Mouse (Mus musculus) adrenal gland, adult (tissue): ENCODE measurements around the gene Rabac1.

ENCODE experiments used
- DNase-seq, 2 experiments: peaks; one replicate each; pipeline ENCODE4 v3.0.0; 2022 to 2023; ENCODE audit warnings: low spot score in 1 of 2; ENCODE audit not compliant: inconsistent age in 2 of 2

Rabac1 gene

GRCm38 (mm10) chr7:24971972-24972893, at the start of gene Rabac1:
Gene Rabac1 (minus strand): TSS chr7:24972754.
- peak; percentile 95 to 97 for DNase-seq

- DNase-seq: no peak
Measured at GRCm38 (mm10) chr7:25011592-25011991, 39.0 kb upstream of the Rabac1 start.

- peak; percentile 47 to 87 for DNase-seq
Measured at GRCm38 (mm10) chr7:25010090-25010913, 37.7 kb upstream of the Rabac1 start.

GRCm38 (mm10) chr7:25009099-25009700, 36.6 kb upstream of the Rabac1 start:
- DNase-seq: peak in 1 of 2 experiments; percentile 52

GRCm38 (mm10) chr7:25008635-25009034, 36.1 kb upstream of the Rabac1 start:
- peak; percentile 82 to 95 for DNase-seq

- DNase-seq: peak in 1 of 2 experiments; percentile 67
Measured at GRCm38 (mm10) chr7:25007609-25008374, 35.2 kb upstream of the Rabac1 start.

- DNase-seq: peak; percentile 45 to 91
Measured at GRCm38 (mm10) chr7:25006586-25007364, 34.2 kb upstream of the Rabac1 start.

- peak in 1 of 2 experiments; percentile 64 for DNase-seq
Measured at GRCm38 (mm10) chr7:25006171-25006570, 33.6 kb upstream of the Rabac1 start.

GRCm38 (mm10) chr7:25005421-25006065, 33.0 kb upstream of the Rabac1 start, which contains the start of gene Atp1a3:
Gene Atp1a3 (minus strand): TSS chr7:25005958.
- DNase-seq: peak; percentile 63 to 84

- DNase-seq: no peak
Measured at GRCm38 (mm10) chr7:25004806-25005205, 32.3 kb upstream of the Rabac1 start.

GRCm38 (mm10) chr7:25003820-25004388, 31.4 kb upstream of the Rabac1 start:
- no peak for DNase-seq

GRCm38 (mm10) chr7:25003291-25003690, 30.7 kb upstream of the Rabac1 start:
- no peak for DNase-seq

- DNase-seq: no peak
Measured at GRCm38 (mm10) chr7:25000711-25001110, 28.2 kb upstream of the Rabac1 start.

GRCm38 (mm10) chr7:25000211-25000610, 27.7 kb upstream of the Rabac1 start:
- DNase-seq: no peak

GRCm38 (mm10) chr7:24993081-24993480, 20.5 kb upstream of the Rabac1 start:
- peak in 1 of 2 experiments; percentile 59 for DNase-seq

GRCm38 (mm10) chr7:24990478-24990877, 17.9 kb upstream of the Rabac1 start:
- no peak for DNase-seq

- peak; percentile 74 to 91 for DNase-seq
Measured at GRCm38 (mm10) chr7:24987941-24988340, 15.4 kb upstream of the Rabac1 start.

GRCm38 (mm10) chr7:24985799-24986198, 13.2 kb upstream of the Rabac1 start:
- DNase-seq: peak in 1 of 2 experiments; percentile 51

GRCm38 (mm10) chr7:24984307-24984706, 11.8 kb upstream of the Rabac1 start:
- no peak for DNase-seq
